20 mouse cellular contexts compared by ENCODE assay signal in the genomic region with DNA sequence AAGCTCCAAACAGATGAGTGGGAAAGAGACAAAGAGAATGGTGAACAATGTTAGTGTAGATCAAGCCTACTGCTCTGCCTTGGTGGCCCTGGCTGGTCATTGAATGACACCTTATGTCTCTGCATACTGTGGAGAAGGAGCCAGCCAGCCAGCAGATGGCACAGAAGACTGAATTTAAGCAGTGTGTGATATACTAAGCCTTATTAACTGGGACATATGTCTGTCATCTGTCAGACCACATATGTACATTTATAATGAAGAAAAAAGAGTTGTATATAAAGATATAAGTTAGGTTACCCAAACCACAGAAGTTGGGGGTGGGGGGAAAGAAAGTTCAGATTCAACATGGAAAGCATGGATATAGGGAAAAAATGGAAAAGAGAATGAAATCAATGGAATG.
DNase-seq lines count a peak whose midpoint lies in the region; ATAC-seq lines count a peak whose summit lies in the region.
"Had no signal": no experiment of that assay in that cellular context is flagged by ENCODE, and none has a peak within 500 bp of the region (broad histone marks: within the 10 kb centered on the region; RNA-seq: fewer than 3 reads in every experiment).

No protein-coding gene starts in this region.

- no peak overlapping the region for H3K27ac ChIP-seq in forebrain, embryonic 14.5 days (ENCODE audit: low read depth, low read length)
- no peak overlapping the region for H3K27ac ChIP-seq in forebrain, embryonic 12.5 days
- no peak overlapping the region for H3K27ac ChIP-seq in midbrain, embryonic 11.5 days (ENCODE audit: low read depth, low read length)
- H3K27ac ChIP-seq in midbrain, embryonic 10.5 days (replicated peaks), result no peak overlapping the region
- H3K27ac ChIP-seq: embryonic facial prominence, embryonic 10.5 days; embryonic facial prominence, embryonic 12.5 days; forebrain, embryonic 13.5 days had no signal

- no peak overlapping the region for H3K4me2 ChIP-seq in forebrain, embryonic 14.5 days (ENCODE audit: low read length)
- H3K4me2 ChIP-seq in forebrain, embryonic 12.5 days, result no peak overlapping the region
- H3K4me2 ChIP-seq in midbrain, embryonic 11.5 days, result no peak overlapping the region
- H3K4me2 ChIP-seq: embryonic facial prominence, embryonic 12.5 days; forebrain, embryonic 13.5 days had no signal

- H3K4me1 ChIP-seq in forebrain, embryonic 14.5 days (ENCODE audit: control insufficient read depth, insufficient read depth, low read length), result no peaks in the 10 kb centered on the region
- no peaks in the 10 kb centered on the region for H3K4me1 ChIP-seq in forebrain, embryonic 12.5 days
- H3K4me1 ChIP-seq in midbrain, embryonic 11.5 days (ENCODE audit: control insufficient read depth, insufficient read depth, low read length), result no peaks in the 10 kb centered on the region
- no peaks in the 10 kb centered on the region for H3K4me1 ChIP-seq in midbrain, embryonic 10.5 days
- H3K4me1 ChIP-seq: embryonic facial prominence, embryonic 10.5 days; embryonic facial prominence, embryonic 12.5 days; forebrain, embryonic 13.5 days had no signal

- H3K4me3 ChIP-seq in forebrain, embryonic 14.5 days (ENCODE audit: low read depth, low read length), result no peak overlapping the region
- H3K4me3 ChIP-seq in forebrain, embryonic 12.5 days (replicated peaks), result no peak overlapping the region
- H3K4me3 ChIP-seq in midbrain, embryonic 11.5 days (ENCODE audit: low read depth, low read length), result no peak overlapping the region
- no peak overlapping the region for H3K4me3 ChIP-seq in midbrain, embryonic 10.5 days
- H3K4me3 ChIP-seq: embryonic facial prominence, embryonic 10.5 days; embryonic facial prominence, embryonic 12.5 days; forebrain, embryonic 13.5 days had no signal

- H3K9me3 ChIP-seq in forebrain, embryonic 14.5 days (replicated peaks; ENCODE audit: control insufficient read depth, low read length), result no peaks in the 10 kb centered on the region
- H3K9me3 ChIP-seq in forebrain, embryonic 12.5 days, result no peaks in the 10 kb centered on the region
- H3K9me3 ChIP-seq in midbrain, embryonic 11.5 days (ENCODE audit: control insufficient read depth, low read length), result no peaks in the 10 kb centered on the region
- H3K9me3 ChIP-seq in midbrain, embryonic 10.5 days (replicated peaks), result no peaks in the 10 kb centered on the region
- H3K9me3 ChIP-seq: embryonic facial prominence, embryonic 10.5 days; embryonic facial prominence, embryonic 12.5 days; forebrain, embryonic 13.5 days had no signal

- H3K9ac ChIP-seq in forebrain, embryonic 14.5 days (ENCODE audit: low read length), result no peak overlapping the region
- no peak overlapping the region for H3K9ac ChIP-seq in forebrain, embryonic 12.5 days
- no peak overlapping the region for H3K9ac ChIP-seq in midbrain, embryonic 11.5 days (ENCODE audit: low read length)
- H3K9ac ChIP-seq: embryonic facial prominence, embryonic 12.5 days; forebrain, embryonic 13.5 days; forebrain, postnatal 0 days had no signal

- ATAC-seq in forebrain, embryonic 14.5 days, result peak; percentile 79
- ATAC-seq in forebrain, embryonic 12.5 days (ENCODE audit: low FRiP score), result no peak
- ATAC-seq in midbrain, embryonic 11.5 days (ENCODE audit: low FRiP score), result no peak
- ATAC-seq: activated CD4-positive, CD25-positive, alpha-beta regulatory T cell, adult 4 months; CD4-positive, CD25-positive, alpha-beta regulatory T cell, adult 4 months; forebrain, embryonic 13.5 days; forebrain, postnatal 0 days; Patski had no signal

- H3K27me3 ChIP-seq in forebrain, embryonic 14.5 days (replicated peaks; ENCODE audit: control insufficient read depth, insufficient read depth, low read length), result no peaks in the 10 kb centered on the region
- H3K27me3 ChIP-seq in forebrain, embryonic 12.5 days, result no peaks in the 10 kb centered on the region
- H3K27me3 ChIP-seq in midbrain, embryonic 11.5 days (ENCODE audit: control insufficient read depth, insufficient read depth, low read length), result no peaks in the 10 kb centered on the region
- H3K27me3 ChIP-seq in midbrain, embryonic 10.5 days (ENCODE audit: low read depth, poor library complexity, severe bottlenecking), result no peaks in the 10 kb centered on the region
- H3K27me3 ChIP-seq: CH12.LX; embryonic facial prominence, embryonic 12.5 days; forebrain, embryonic 13.5 days; Patski had no signal

- no peaks in the 10 kb centered on the region for H3K36me3 ChIP-seq in forebrain, embryonic 14.5 days (ENCODE audit: control insufficient read depth, insufficient read depth, low read length)
- no peaks in the 10 kb centered on the region for H3K36me3 ChIP-seq in forebrain, embryonic 12.5 days (replicated peaks)
- H3K36me3 ChIP-seq in midbrain, embryonic 11.5 days (ENCODE audit: control insufficient read depth, insufficient read depth, low read length), result no peaks in the 10 kb centered on the region
- no peaks in the 10 kb centered on the region for H3K36me3 ChIP-seq in midbrain, embryonic 10.5 days
- H3K36me3 ChIP-seq: embryonic facial prominence, embryonic 10.5 days; embryonic facial prominence, embryonic 12.5 days; G1E had no signal

- peak; percentile 29 for DNase-seq in forebrain, embryonic 14.5 days (ENCODE audit: low spot score)
- DNase-seq in midbrain, embryonic 11.5 days (ENCODE audit: low spot score, missing footprints), result peak; percentile 56
- no peak for DNase-seq in midbrain, embryonic 10.5 days (ENCODE audit: low spot score)
- DNase-seq in layer of hippocampus, adult 8-10 months (ENCODE audit: low spot score in 2 of 2), result no peak
- DNase-seq: adrenal gland, adult 8-10 months; adrenal gland, postnatal 14 days; adrenal gland, postnatal 36 days; B cell, adult 2 months; cerebellum, adult 11-12 months; cerebellum, adult 9-10 months; forebrain, postnatal 0 days had no signal

Comparison
In these comparisons a context has a peak if more than half of its experiments do, and no peak if none do; other contexts are left out.
1. DNase-seq: peak in forebrain, embryonic 14.5 days (single experiment) and midbrain, embryonic 11.5 days (single experiment); none in midbrain, embryonic 10.5 days (single experiment) and layer of hippocampus, adult 8-10 months (0 of 2).